Mouse (Mus musculus): ENCODE data around the gene Cd19. TPM values are rescaled to one million over a fixed set of nuclear protein-coding genes. Genes with fewer than 3 reads are reported as not detected.
A peak's percentile ranks its signal among the peaks of the same experiment; 100 is the strongest.

The Cd19 gene
- total and polyA plus RNA-seq, 3 experiments = not detected

GRCm38 (mm10) chr7:126397822-126398221 lies 16.9 kb downstream of the Cd19 start:
- DNase-seq (ENCODE audit: low read depth, low spot score) = peak; percentile 70
- Histone ChIP-seq H3K27me3 (ENCODE audit: control insufficient read depth in 1 of 2, insufficient read depth in 2 of 2, low read length in 2 of 2) (no peaks in the 10 kb centered on the region), H3K36me3 (ENCODE audit: control insufficient read depth in 1 of 2, insufficient read depth in 2 of 2, low read length in 2 of 2) (peaks cover 0 to 18% of the 10 kb centered on the region in 2 experiments; a peak in 2 of 4 replicates), H3K9ac (ENCODE audit: control insufficient read depth, low read depth, low read length, poor library complexity, severe bottlenecking) (no peak overlapping the region), H3K79me2 (ENCODE audit: control insufficient read depth, insufficient read depth, low read length, poor library complexity) (peaks cover 6% of the 10 kb centered on the region), H3K27ac (ENCODE audit: control insufficient read depth, low read depth, low read length) (peak overlapping the region; percentile 94; the same call in 1 of the 2 replicates), H3K9me3 (replicated peaks; ENCODE audit: insufficient read depth, low read length) (no peaks in the 10 kb centered on the region), H3K4me3 (ENCODE audit: control insufficient read depth in 1 of 2, insufficient read depth in 1 of 2, low read depth in 2 of 2, low read length in 2 of 2) (no peak overlapping the region), H3K4me1 (ENCODE audit: control insufficient read depth in 1 of 2, insufficient read depth in 2 of 2, low read length in 2 of 2) (peaks cover 0 to 14% of the 10 kb centered on the region in 2 experiments; a peak in 2 of 4 replicates)
- TF ChIP-seq TAL1 (IDR thresholded peaks at IDR 0.05; ENCODE audit: low read length) = peak; percentile 68
- TF ChIP-seq TCF12 (IDR thresholded peaks at IDR 0.05; ENCODE audit: low read depth, low read length) = peak; percentile 65; the same call in 1 of the 2 replicates
- no peak for TF ChIP-seq MYB (IDR thresholded peaks at IDR 0.05; ENCODE audit: low read depth, low read length)
- no peak for TF ChIP-seq HCFC1 (IDR thresholded peaks at IDR 0.05; ENCODE audit: low read depth, low read length)
- peak; percentile 74 for TF ChIP-seq GATA1 (IDR thresholded peaks at IDR 0.05; ENCODE audit: low read depth, low read length)
- TF ChIP-seq ETS1 (IDR thresholded peaks at IDR 0.05; ENCODE audit: low read depth, low read length) = 0 out of 2 replicates have a peak, but pooled peaks have one; percentile 36
- TF ChIP-seq KAT2A (conservative IDR thresholded peaks at IDR 0.05; ENCODE audit: low read depth, low read length) = no peak
- peak; percentile 67 for TF ChIP-seq EP300 (IDR thresholded peaks at IDR 0.05; ENCODE audit: low read depth in 1 of 2, low read length in 2 of 2)
- TF ChIP-seq NELFE (IDR thresholded peaks at IDR 0.05; ENCODE audit: low read depth, low read length) = no peak
- no peak for TF ChIP-seq SMC3 (IDR thresholded peaks at IDR 0.05; ENCODE audit: low read depth, low read length)
- TF ChIP-seq CTCF (IDR thresholded peaks at IDR 0.05 in 2 of 3, conservative IDR thresholded peaks at IDR 0.05 in 1 of 3; ENCODE audit: control insufficient read depth in 1 of 3, insufficient read depth in 1 of 3, low read depth in 2 of 3, low read length in 3 of 3, poor library complexity in 1 of 3, severe bottlenecking in 1 of 3) = no peak
- TF ChIP-seq RCOR1 (IDR thresholded peaks at IDR 0.05; ENCODE audit: low read depth, low read length) = peak; percentile 91
- no peak for TF ChIP-seq SIN3A (IDR thresholded peaks at IDR 0.05; ENCODE audit: low read length)
- TF ChIP-seq POLR2A (IDR thresholded peaks at IDR 0.05; ENCODE audit: control insufficient read depth in 1 of 2, insufficient read depth in 1 of 2, low read depth in 1 of 2, low read length in 2 of 2, poor library complexity in 1 of 2) = no peak
- TF ChIP-seq CHD1 (IDR thresholded peaks at IDR 0.05; ENCODE audit: low read depth, low read length) = no peak

- peak; percentile 71 for DNase-seq (ENCODE audit: low read depth, low spot score)
- H3K27me3 ChIP-seq (ENCODE audit: control insufficient read depth in 1 of 2, insufficient read depth in 2 of 2, low read length in 2 of 2) = no peaks in the 10 kb centered on the region
- H3K9me3 ChIP-seq (replicated peaks; ENCODE audit: insufficient read depth, low read length) = no peaks in the 10 kb centered on the region
- peaks cover 0 to 18% of the 10 kb centered on the region in 2 experiments; a peak in 2 of 4 replicates for H3K36me3 ChIP-seq (ENCODE audit: control insufficient read depth in 1 of 2, insufficient read depth in 2 of 2, low read length in 2 of 2)
- peaks cover 6% of the 10 kb centered on the region for H3K79me2 ChIP-seq (ENCODE audit: control insufficient read depth, insufficient read depth, low read length, poor library complexity)
- peaks cover 0 to 14% of the 10 kb centered on the region in 2 experiments; a peak in 2 of 4 replicates for H3K4me1 ChIP-seq (ENCODE audit: control insufficient read depth in 1 of 2, insufficient read depth in 2 of 2, low read length in 2 of 2)
- peak overlapping the region; percentile 67 for H3K9ac ChIP-seq (ENCODE audit: control insufficient read depth, low read depth, low read length, poor library complexity, severe bottlenecking)
- H3K27ac ChIP-seq (ENCODE audit: control insufficient read depth, low read depth, low read length) = peak overlapping the region; percentile 94
- peak overlapping the region; percentile 33 to 59 for H3K4me3 ChIP-seq (ENCODE audit: control insufficient read depth in 1 of 2, insufficient read depth in 1 of 2, low read depth in 2 of 2, low read length in 2 of 2)
- TF ChIP-seq ZC3H11A (IDR thresholded peaks at IDR 0.05; ENCODE audit: low read depth, low read length) (no peak), TAL1 (IDR thresholded peaks at IDR 0.05; ENCODE audit: low read length) (no peak; the same call in 1 of the 2 replicates), GATA1 (IDR thresholded peaks at IDR 0.05; ENCODE audit: low read depth, low read length) (peak; percentile 71), BHLHE40 (IDR thresholded peaks at IDR 0.05; ENCODE audit: borderline replicate concordance, low read depth, low read length) (peak; percentile 44; the same call in 1 of the 2 replicates), RCOR1 (IDR thresholded peaks at IDR 0.05; ENCODE audit: low read depth, low read length) (peak; percentile 57), ELF1 (IDR thresholded peaks at IDR 0.05; ENCODE audit: low read depth, low read length) (no peak), EP300 (IDR thresholded peaks at IDR 0.05; ENCODE audit: low read depth in 1 of 2, low read length in 2 of 2) (peak in 1 of 2 experiments; percentile 32; a peak in 2 of 4 replicates), MYB (IDR thresholded peaks at IDR 0.05; ENCODE audit: low read depth, low read length) (no peak), CTCF (IDR thresholded peaks at IDR 0.05 in 2 of 3, conservative IDR thresholded peaks at IDR 0.05 in 1 of 3; ENCODE audit: control insufficient read depth in 1 of 3, insufficient read depth in 1 of 3, low read depth in 2 of 3, low read length in 3 of 3, poor library complexity in 1 of 3, severe bottlenecking in 1 of 3) (no peak), POLR2AphosphoS2 (IDR thresholded peaks at IDR 0.05; ENCODE audit: low read length) (no peak), NELFE (IDR thresholded peaks at IDR 0.05; ENCODE audit: low read depth, low read length) (no peak), CHD1 (IDR thresholded peaks at IDR 0.05; ENCODE audit: low read depth, low read length) (no peak), MAX (IDR thresholded peaks at IDR 0.05; ENCODE audit: low read length) (no peak), KAT2A (conservative IDR thresholded peaks at IDR 0.05; ENCODE audit: low read depth, low read length) (no peak), E2F4 (IDR thresholded peaks at IDR 0.05; ENCODE audit: borderline replicate concordance, low read depth, low read length) (no peak), USF1 (IDR thresholded peaks at IDR 0.05; ENCODE audit: low read depth, low read length) (no peak), MYC (IDR thresholded peaks at IDR 0.05; ENCODE audit: low read depth, low read length) (0 out of 2 replicates have a peak, but pooled peaks have one; percentile 41), POLR2AphosphoS5 (IDR thresholded peaks at IDR 0.05; ENCODE audit: borderline replicate concordance, low read depth, low read length) (no peak), CHD2 (IDR thresholded peaks at IDR 0.05; ENCODE audit: low read length) (no peak), USF2 (IDR thresholded peaks at IDR 0.05; ENCODE audit: borderline replicate concordance in 1 of 2, insufficient read depth in 1 of 2, low read depth in 1 of 2, low read length in 2 of 2) (no peak), MXI1 (IDR thresholded peaks at IDR 0.05; ENCODE audit: low read depth, low read length) (peak; percentile 77), GABPA (IDR thresholded peaks at IDR 0.05; ENCODE audit: low read depth, low read length) (no peak), ETS1 (IDR thresholded peaks at IDR 0.05; ENCODE audit: low read depth, low read length) (no peak), SMC3 (IDR thresholded peaks at IDR 0.05; ENCODE audit: low read depth, low read length) (no peak), ZMIZ1 (IDR thresholded peaks at IDR 0.05; ENCODE audit: low read depth, low read length) (no peak)
These were observed 17.5 kb downstream of the Cd19 start for GRCm38 (mm10) chr7:126397221-126397620.
